Mouse (Mus musculus) left cerebral cortex, postnatal 4 days (tissue): ENCODE measurements around the gene 1700016H13Rik. TPM values are rescaled to one million over a fixed set of nuclear protein-coding genes. Genes with fewer than 3 reads are reported as not detected.

ENCODE experiments used
- DNase-seq: peaks from one replicate; pipeline ENCODE4 v3.0.0-alpha.2; 2022
- intact Hi-C: fragments of 180-260 bp; cut with DNase I; formaldehyde crosslinking; loops from one replicate; pipeline ENCODE4 v1.15.1; 2025
- total RNA-seq, 2 experiments: library from RNA; stranded (reverse); gene quantifications; 2 replicates each; pipeline ENCODE4 v1.2.3; 2021

The 1700016H13Rik gene
- total RNA-seq, 2 experiments from 2014 or later = 0.24 TPM; not detected in 1

DNA sequence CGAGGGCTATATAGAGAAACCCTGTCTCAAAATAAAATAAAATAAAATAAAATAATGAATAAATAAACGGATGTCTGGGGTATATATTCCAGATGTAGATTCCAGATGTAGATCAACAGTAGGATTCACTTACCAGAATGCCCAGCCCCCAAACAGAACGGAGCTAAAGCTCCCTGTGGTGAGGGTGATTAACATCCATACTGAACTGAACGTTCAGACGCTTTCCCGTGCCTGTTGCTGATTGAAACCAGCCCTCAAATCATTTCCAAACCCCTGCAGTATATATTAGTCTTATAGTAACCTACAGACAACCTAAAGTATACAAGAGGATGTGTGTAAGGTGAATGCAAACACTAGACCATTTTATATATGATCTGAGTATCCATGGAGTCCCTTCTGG, 18.7 kb upstream of the 1700016H13Rik start:
- intact Hi-C loops = no loop called here
- DNase-seq = no peak

- no peak for DNase-seq
- intact Hi-C loops = no loop called here
Observed at GRCm38 (mm10) chr5:103673611-103674010, 17.8 kb upstream of the 1700016H13Rik start.

GRCm38 (mm10) chr5:103671858-103672257, 16.0 kb upstream of the 1700016H13Rik start:
- intact Hi-C loops = no loop called here
- no peak for DNase-seq

DNA sequence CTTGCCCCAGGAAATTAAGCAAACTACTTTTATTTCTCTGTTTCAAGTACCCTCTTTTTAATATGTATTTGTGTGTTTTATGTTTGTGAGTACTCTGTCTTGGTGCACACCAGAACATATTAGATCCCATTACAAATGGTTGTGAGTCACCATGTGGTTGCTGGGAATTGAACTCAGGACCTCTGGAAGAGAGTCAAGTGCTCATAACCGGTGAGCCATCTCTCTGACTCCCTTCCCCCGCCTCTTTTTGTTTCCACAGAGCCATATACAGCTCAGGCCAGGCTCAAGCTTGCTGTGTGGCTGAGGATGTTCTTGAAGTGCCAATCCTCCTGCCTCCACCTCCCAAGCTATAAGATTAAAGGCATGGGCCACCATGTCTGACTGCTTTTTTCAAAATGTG, 10.1 kb upstream of the 1700016H13Rik start:
- DNase-seq = no peak
- intact Hi-C loops = no loop called here

DNA sequence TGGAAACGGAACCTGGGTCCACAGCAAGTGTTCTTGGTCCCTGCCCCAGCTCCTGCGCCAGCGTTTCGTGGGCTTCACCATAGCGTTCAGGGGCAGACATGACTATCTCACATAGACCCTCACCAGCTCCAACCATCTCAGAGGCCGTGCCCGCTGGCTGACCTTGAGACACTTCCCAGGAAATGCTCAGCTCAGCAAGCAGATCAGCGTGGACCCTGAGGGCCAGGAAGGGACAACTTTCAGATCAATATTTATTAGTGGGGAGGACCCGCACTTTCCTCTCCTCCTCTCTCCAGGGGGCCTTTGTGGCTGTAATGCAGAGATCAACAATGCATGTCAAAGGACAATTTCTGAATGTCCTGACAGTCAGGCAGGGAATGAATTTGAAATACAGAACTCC, 9.1 kb upstream of the 1700016H13Rik start:
- intact Hi-C loops = no loop called here
- no peak for DNase-seq

DNA sequence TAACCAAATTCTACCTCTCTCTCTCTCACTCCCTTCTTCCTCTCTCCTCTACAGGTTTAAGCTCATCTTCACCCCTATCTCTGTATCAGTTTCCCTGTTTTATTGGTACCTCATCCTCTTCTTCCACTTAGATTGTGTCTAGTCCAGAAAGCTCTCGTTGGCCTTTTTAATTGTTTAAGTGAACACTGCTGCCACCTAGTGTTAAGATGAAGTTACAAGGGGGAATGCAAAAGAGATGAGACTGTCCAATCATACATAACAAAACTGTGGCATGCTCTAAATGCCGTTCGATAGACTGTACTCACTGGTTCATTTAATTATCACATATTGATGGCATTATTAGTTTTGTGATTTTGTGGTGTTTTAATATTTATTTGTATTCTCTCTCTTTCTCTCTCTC, 3.8 kb upstream of the 1700016H13Rik start:
- no peak for DNase-seq
- intact Hi-C loops = loop anchor here (5.0 kb wide), 2 partner anchors 117 to 302 kb away; no protein-coding TSS in a partner anchor

GRCm38 (mm10) chr5:103658921-103659320, 3.1 kb upstream of the 1700016H13Rik start:
- intact Hi-C loops = loop anchor here (5.0 kb wide), 2 partner anchors 117 to 302 kb away; no protein-coding TSS in a partner anchor
- DNase-seq = no peak

DNA sequence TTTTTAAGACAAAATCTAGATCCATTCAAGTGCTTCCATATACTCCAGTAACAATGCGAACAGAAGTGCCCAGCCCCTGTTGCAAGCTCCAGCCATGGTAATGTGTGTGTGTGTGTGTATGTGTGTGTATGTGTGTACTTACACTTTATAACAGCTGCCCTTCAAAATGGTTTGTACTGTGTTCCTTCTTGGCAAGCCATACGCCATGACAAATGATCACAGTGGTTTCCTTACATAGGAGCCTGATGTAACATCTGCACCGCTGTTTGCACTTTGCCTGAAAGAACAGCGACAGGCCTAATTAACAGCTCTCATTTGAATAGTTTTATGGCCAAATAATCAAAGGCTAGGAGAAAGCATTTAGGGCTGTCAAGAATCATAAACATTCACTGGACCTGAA, 1.0 kb downstream of the 1700016H13Rik start:
- no peak for DNase-seq
- intact Hi-C loops = loop anchor here (5.0 kb wide), 2 partner anchors 112 to 297 kb away; no protein-coding TSS in a partner anchor

GRCm38 (mm10) chr5:103654225-103654624, 1.6 kb downstream of the 1700016H13Rik start:
- intact Hi-C loops = no loop called here
- DNase-seq = peak; percentile 56

DNA sequence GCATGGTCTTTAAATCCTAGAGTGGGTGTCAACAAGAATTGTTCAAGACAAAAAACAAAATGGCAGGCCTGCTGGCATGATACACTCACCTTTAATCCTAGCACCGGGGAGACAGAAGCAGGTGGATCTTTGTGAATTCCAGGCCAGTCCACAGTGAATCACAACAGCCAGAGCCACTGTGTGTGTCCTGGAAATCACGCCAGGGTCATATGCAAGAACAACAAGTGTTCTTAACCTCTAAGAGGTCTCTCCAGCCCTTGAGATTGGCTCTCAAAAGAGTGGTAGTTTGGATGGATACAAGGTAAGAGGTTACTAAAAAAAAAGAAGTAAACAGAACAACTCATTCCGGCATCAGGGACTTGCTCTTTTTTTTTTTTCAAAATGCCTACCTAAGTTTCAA, 8.5 kb downstream of the 1700016H13Rik start:
- intact Hi-C loops = no loop called here
- no peak for DNase-seq

DNA sequence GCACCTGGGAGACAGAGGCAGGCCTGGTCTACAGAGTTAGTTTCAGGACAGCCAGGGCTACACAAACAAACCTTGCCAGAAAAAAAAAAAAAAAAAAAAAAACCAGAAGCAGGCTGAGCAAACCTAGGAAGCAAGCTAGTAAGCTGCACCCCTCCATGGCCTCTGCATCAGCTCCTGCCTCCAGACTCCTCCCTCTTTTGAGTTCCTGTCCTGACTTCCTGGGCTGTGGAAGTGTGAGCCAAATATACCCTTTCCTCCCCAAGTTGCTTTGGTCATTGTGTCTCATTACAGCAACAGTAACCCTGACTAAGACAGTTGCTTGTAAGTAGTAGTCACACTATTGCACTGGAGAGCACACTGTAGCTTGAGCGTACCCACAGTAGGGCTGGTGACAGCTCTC, 11.6 kb downstream of the 1700016H13Rik start:
- intact Hi-C loops = no loop called here
- no peak for DNase-seq

- intact Hi-C loops = no loop called here
- DNase-seq = no peak
Observed at GRCm38 (mm10) chr5:103637162-103637561, 18.6 kb downstream of the 1700016H13Rik start.

GRCm38 (mm10) chr5:103629854-103630580, 25.8 kb downstream of the 1700016H13Rik start:
- intact Hi-C loops = no loop called here

GRCm38 (mm10) chr5:103629111-103629764, 26.6 kb downstream of the 1700016H13Rik start, which contains the start of gene Slc10a6:
Gene Slc10a6, minus strand, starts transcription at chr5:103629403.
- peak; percentile 60 for DNase-seq
- intact Hi-C loops = no loop called here

More at GRCm38 (mm10) chr5:103629854-103630580, 25.8 kb downstream of the 1700016H13Rik start:
- DNase-seq = no peak

DNA sequence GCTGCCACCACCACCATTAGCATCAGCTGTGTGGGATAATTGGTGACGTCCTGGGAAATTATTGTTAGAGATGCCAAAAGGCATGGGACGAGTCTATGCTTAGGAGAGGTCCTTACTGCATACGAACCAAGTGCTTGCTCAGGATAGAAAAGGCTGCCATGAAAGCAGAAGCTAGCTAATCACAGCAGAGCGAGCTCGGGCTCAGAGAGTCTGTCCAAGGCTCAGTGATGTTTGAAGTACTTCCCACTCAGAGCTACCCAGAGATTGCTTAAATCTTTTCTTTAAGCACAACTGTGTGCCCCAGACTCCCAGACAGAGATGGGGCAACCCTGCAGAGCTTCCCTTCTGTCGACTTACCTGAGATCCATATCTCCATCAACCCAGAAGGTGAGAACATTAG, 27.3 kb downstream of the 1700016H13Rik start:
- DNase-seq = no peak
- intact Hi-C loops = no loop called here

GRCm38 (mm10) chr5:103624831-103625230, 31.0 kb downstream of the 1700016H13Rik start:
- no peak for DNase-seq
- intact Hi-C loops = no loop called here

GRCm38 (mm10) chr5:103622321-103622720, 33.5 kb downstream of the 1700016H13Rik start:
- intact Hi-C loops = no loop called here
- DNase-seq = no peak

GRCm38 (mm10) chr5:103620301-103620973, 35.4 kb downstream of the 1700016H13Rik start:
- DNase-seq = no peak
- intact Hi-C loops = no loop called here

DNA sequence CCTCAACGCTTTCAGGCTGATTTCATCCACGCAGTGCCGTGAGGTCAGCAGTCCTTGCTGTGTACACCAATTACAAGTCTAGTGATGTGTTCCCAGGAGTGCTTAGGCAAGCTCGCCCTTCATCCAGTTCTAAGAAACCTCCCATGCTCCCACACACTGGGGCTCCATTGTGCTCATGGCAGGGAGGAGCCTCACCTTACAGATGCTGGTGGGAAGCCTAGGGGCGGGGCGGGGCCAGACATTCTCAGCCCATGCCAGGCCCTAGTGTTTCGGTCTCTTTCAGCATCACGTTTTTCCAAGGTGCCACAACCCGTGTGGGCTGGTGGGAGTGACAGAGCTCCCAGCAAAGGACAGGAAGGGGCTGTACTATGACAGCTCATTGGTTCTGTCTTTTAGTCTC, 38.6 kb downstream of the 1700016H13Rik start:
- intact Hi-C loops = no loop called here
- no peak for DNase-seq

GRCm38 (mm10) chr5:103614356-103614755, 41.5 kb downstream of the 1700016H13Rik start:
- DNase-seq = no peak
- intact Hi-C loops = no loop called here

DNA sequence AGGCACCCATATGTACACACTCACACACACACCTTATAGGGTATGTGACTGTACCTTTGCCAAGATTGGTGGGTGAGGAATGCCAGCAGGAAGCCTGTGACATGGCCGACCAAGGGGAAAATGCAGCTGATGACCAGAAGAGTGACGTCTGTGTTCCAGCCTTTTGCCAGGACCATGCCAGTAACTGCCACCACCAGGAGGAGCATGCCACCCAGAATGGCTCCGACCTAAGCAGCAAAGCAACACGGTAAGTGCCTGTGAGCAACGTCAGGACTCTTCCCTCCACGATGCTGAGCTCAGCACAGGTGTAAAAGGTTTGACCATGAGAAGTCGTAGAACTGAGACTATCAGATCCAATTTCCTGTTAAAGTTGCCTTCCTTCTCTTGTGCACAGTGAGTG, 43.5 kb downstream of the 1700016H13Rik start:
- intact Hi-C loops = no loop called here
- DNase-seq = no peak
